Mouse (Mus musculus) T-helper 2 cell (primary cell): ENCODE results near the gene Drd5.

Source experiments
- in situ Hi-C: fragments of 300-600 bp; cut with MboI, MseI; formaldehyde crosslinking; loops from one replicate; pipeline ENCODE4 v1.15.1; 2025; ENCODE audit warnings: high pct_unique_total_duplicates

The Drd5 gene

DNA sequence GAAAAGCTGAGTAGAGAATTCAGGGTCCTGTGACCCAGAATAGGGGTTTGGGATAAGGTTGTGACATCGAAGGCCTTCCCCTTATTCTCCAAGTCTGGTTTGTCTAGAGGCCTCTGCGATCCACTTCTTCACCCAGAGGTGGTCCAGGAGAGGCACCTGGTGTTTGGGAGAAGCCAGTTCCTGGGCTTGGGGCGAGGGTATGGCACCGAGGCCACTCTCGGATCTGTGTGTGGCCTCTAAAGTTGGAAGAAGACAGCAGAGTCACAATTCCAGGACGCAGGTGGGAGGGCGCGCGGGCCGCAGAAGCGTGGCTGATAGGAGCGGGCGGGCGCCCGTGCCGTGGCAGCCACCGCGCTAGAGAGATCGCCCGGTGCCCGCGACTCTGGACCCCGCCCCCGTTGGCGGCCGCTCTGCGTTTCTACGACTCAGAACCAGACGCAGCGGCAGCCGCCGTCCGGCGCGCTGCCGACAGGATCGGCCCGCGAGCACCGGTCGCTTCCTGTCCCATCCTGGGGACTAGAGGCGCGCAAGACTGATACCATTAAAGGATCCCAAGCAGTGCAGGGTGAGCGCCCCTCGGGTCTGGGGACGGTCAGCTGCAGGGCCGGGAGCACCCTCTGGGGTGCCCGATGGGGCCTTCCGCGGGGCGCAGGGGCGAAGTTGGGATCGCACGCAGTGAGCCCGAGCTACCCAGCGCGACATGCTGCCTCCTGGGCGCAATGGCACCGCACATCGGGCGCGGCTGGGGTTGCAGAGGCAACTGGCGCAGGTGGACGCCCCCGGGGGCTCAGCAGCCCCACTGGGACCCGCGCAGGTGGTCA lies at the start of gene Drd5:
Gene Drd5, plus strand, starts transcription at position 402 of the 821 bp plus-strand sequence.
- in situ Hi-C loops = no loop called here

GRCm38 (mm10) chr5:38270942-38271341 lies 48.2 kb upstream of the Drd5 start:
- in situ Hi-C loops = no loop called here

- in situ Hi-C loops = no loop called here
Measured at GRCm38 (mm10) chr5:38273831-38274230, 45.3 kb upstream of the Drd5 start.

DNA sequence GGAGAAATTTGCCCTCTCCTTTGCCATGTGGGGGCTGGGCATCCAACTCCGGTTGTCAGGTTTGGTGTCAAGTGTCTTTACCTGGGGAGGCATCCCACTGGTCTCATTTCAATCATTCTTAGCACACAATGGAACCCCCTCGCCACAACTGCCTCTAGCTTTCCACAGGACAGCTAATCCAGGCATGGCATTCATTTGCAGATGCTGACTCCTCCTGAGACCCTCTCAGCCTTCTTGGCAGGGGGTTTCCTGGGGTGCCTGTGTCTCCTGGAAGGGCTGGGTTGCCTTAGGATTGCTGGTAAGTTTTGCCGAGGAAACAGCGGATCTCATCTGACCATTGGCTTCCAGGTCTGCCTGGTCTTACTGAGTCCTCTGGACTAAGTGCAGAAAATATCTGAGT lies 43.4 kb upstream of the Drd5 start, which contains the start of gene Otop1:
Gene Otop1, plus strand, starts transcription at position 202 of the 400 bp plus-strand sequence.
- in situ Hi-C loops = no loop called here

DNA sequence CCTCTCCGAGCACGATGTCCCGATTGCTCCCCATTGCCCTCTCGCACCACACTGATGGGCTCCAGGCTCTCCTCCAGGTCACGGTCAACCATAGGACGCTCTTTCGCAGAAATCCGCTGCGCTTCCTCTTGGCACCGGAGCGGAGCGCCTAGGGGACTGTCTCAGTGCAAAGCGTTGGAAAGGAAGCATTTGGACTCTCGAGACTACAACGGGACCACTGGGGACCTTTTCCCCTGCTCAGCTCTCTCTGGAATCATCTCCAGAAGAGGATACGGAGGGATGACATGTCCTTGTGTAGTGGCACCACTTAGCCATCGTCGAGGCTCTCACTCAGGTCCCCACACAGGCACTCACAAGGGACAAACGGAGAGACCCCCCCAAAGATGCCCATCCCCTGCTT lies 42.7 kb upstream of the Drd5 start:
- in situ Hi-C loops = no loop called here

- in situ Hi-C loops = no loop called here
Measured at GRCm38 (mm10) chr5:38277098-38277866, 41.9 kb upstream of the Drd5 start.

DNA sequence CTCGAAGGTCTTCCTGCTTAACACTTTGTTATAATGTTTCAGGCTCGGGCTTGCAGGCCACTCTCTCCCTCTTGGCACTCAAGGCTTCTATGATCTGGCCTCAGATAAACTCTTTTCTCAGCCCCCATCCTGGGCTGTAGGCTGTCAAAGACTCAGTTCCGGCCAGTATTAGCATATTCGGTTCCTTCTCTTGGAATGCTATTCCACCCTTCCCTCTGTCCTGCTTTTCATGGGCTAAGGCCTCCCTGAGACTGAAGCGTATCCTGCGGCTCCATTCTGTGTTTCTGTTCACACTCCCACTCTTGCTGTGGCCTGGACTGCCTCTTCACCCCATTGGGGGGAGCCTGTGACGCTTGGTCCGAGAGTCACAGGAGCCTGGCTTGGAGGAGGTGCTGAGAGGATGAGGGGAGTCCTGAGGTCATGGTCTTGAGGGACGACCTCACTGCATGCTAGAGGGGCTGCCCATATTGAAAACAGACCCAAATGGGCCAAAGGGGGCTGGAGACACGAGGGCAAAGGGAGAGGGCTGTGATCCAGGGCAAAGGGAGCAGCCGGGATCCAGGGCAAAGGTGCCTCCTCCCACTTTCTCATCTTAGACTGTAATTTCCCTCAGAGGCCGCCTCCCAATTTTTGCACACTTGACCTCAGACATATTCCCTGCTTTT lies 41.1 kb upstream of the Drd5 start:
- in situ Hi-C loops = no loop called here

DNA sequence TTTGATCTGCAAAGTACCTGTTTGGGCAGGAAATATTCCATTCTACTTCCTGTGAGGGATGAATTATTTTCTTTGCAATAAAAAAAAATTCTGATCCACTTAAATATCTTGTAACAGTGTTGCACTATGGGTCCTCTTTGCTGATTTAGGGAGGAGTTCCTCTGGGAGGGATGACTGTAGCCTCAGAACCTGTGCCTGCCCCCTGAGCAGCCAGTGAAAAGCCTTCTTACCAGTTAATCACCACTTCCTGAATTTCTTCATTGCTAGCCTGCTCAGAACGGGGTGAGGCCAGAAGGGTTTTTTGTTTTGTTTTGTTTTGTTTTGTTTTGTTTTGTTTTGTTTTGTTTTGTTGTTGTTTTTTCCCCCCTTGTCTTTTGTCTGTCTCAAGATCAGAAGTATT lies 39.1 kb upstream of the Drd5 start:
- in situ Hi-C loops = no loop called here

- in situ Hi-C loops = no loop called here
Measured at GRCm38 (mm10) chr5:38285724-38286123, 33.4 kb upstream of the Drd5 start.

GRCm38 (mm10) chr5:38288476-38288875 lies 30.7 kb upstream of the Drd5 start:
- in situ Hi-C loops = no loop called here

DNA sequence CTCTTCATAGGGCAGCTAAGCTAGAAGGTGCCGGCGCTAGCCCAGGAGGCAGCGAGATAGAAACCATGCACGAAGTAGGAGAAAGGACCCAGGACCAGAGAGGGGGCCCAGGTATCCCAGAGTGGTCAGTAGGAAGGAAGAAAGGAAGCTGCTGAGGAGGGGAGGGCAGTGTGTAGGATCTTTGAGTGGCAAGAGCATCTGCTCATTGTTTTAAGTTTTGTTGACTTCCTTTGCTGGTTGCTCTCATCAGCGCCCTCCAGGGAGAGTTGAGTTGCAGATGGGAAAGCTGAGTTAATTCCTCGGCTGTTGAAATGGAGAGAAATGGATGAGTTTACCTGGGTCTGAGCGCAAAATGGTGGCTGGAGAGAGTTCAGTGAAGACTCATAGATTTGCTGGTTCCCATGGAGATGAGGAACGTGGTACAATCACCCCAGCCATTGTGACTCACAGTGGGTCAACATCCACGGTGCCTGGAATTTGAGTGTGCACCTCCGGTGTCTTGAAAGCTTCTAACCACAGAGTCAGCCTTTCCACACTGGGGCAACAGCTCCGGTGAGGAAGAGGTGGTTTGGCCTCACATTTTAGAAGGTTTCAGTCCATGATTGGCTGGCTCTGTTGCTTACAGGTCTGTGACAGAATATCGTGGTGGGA lies 17.3 kb upstream of the Drd5 start:
- in situ Hi-C loops = no loop called here

- in situ Hi-C loops = no loop called here
Measured at GRCm38 (mm10) chr5:38302651-38303050, 16.5 kb upstream of the Drd5 start.

DNA sequence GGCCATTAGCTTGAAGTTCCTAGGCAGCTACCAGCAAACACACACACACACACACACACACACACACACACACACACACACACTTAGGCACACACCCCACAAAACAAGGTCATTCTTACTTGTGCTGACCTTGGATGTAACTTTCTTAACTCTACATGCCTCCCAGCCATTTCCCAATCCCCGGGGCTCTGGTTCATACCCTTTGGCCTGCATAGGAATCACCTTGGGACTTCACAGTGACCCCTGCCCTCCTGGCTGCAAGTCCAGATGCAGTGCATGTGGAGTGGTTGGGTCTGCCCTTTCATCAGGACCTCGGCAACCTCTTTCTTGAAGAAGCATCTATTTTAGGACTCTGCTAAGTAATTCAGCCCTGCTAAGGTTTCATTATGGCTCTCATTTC lies 13.9 kb upstream of the Drd5 start:
- in situ Hi-C loops = loop anchor here (5.0 kb wide), 2 partner anchors 162 to 222 kb away; no protein-coding TSS in a partner anchor

GRCm38 (mm10) chr5:38307255-38308101 lies 11.7 kb upstream of the Drd5 start:
- in situ Hi-C loops = loop anchor here (5.0 kb wide), 2 partner anchors 160 to 220 kb away; no protein-coding TSS in a partner anchor

GRCm38 (mm10) chr5:38308873-38309272 lies 10.3 kb upstream of the Drd5 start:
- in situ Hi-C loops = loop anchor here (5.0 kb wide), 2 partner anchors 158 to 218 kb away; no protein-coding TSS in a partner anchor

GRCm38 (mm10) chr5:38309795-38310194 lies 9.4 kb upstream of the Drd5 start:
- in situ Hi-C loops = loop anchor here (5.0 kb wide), 2 partner anchors 158 to 218 kb away; no protein-coding TSS in a partner anchor

DNA sequence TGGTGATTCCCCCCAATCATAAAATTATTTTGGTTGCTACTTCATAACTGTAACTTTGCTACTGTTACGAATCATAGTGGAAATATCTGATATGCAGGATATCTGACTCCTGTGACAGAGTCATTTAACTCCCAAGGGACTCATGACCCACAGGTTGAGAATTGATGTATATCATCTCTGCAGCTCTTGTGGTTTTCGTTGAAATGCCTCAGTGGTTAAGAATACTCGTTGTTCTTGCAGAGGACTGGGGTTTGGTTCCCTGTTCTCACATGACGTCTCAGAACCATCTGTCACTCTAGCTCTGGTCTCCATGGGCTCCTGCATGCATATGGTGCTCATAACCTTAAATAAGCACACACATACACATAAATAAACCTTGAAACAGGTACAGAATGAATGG lies 14.2 kb downstream of the Drd5 start:
- in situ Hi-C loops = no loop called here

DNA sequence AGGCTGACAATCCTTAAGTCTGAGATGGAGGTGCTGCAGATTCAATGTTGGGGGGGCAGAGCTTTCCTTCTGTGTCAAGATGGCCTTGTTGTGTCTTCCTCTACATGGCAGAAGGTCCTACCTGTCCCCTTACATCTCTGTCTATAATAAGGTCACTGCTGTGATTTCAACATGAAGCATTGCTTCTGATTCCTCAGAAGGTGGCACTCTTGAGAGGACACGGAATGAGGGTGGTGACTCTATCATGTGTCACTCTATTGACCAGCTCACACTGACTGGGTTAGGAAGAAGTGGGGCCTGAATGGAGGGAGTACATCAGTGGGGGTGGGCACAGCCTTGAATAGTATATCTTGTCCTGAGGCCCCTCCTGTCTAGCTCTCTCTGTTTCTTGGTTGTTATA lies 15.4 kb downstream of the Drd5 start:
- in situ Hi-C loops = no loop called here

DNA sequence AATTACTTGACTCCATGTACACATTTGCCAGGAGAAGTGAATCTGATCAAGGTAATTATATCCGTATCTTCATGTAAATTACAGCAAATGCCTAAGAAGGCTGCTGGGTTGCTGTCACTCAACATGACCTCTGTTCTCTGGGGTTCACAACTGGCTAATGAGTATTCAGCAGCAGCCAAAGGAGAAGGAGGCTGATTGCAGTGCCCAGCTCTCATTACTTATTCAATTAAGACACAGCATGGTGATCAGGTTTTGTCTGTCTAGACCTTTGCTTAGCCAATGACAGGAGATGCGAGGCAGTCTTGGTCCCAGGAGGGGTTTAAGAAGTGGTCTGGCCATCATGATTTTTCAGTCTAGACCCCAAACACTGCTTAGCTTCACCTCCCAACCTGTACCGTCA lies 23.9 kb downstream of the Drd5 start:
- in situ Hi-C loops = no loop called here

DNA sequence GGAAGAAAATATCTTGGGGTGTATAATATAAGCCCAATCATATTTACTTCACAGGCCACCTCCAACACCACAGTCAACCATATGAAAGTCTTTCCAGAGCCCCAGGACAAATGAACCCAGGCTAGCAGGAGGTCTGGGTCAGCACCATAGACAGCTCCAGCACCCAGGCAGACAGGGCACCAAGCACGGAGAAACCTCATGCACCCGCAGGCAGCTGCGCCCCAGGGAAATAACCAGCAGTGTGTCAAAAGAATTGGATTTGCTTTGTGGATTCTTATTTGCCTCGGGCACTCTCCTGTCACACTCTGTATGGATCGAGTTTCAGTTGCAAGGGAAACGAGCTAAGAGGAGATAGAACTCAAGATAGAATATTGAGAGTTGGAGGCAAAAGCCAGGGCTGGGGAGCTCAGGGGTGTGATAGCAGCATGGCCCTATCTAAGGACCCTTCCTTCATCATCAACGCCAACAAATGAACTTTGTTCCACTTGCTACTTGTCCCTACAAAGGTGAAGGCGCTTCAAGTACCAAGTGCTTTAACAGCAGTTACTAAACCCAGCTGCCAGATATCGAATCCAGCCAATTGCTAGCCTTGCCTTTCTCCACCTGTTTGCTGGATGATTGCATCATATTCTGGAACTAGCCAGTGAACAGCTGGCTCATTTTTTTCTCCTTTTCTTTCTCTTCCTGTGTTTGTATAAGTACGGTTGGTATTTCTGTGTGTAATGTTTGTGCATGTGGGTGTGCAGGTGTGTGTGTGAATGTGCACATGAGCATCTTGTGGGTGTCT lies 27.7 kb downstream of the Drd5 start:
- in situ Hi-C loops = no loop called here
